Mouse (Mus musculus): ENCODE data around the gene Accs. TPM values are rescaled to one million over a fixed set of nuclear protein-coding genes. Genes with fewer than 3 reads are reported as not detected.

Gene Accs
- polyA plus RNA-seq, 1 experiment, result 4.2 TPM

GRCm38 (mm10) chr2:93880450-93880849 is 30.7 kb upstream of the Accs start:
- Histone ChIP-seq H3K27me3 (ENCODE audit: control insufficient read depth, insufficient read depth, insufficient read length) (no peaks in the 10 kb centered on the region), H3K36me3 (ENCODE audit: control insufficient read depth, insufficient read depth) (no peaks in the 10 kb centered on the region), H3K4me3 (no peak overlapping the region), H3ac (ENCODE audit: control insufficient read depth, insufficient read length) (no peak overlapping the region), H3K4me2 (ENCODE audit: low read depth) (no peak overlapping the region), H3K79me2 (ENCODE audit: control insufficient read depth, insufficient read depth) (no peaks in the 10 kb centered on the region)
- TF ChIP-seq E2F4 (IDR thresholded peaks at IDR 0.05; ENCODE audit: insufficient read depth) (no peak), CEBPB (IDR thresholded peaks at IDR 0.05; ENCODE audit: insufficient read depth, poor library complexity, severe bottlenecking) (no peak), USF1 (IDR thresholded peaks at IDR 0.05; ENCODE audit: low read depth) (no peak), MAX (IDR thresholded peaks at IDR 0.05; ENCODE audit: low read depth) (no peak), TCF12 (IDR thresholded peaks at IDR 0.05; ENCODE audit: insufficient read depth, poor library complexity, severe bottlenecking) (no peak), MYOD1 (IDR thresholded peaks at IDR 0.05; ENCODE audit: control insufficient read depth in 1 of 3, insufficient read length in 2 of 3, low read depth in 2 of 3) (no peak), POLR2A (IDR thresholded peaks at IDR 0.05; ENCODE audit: insufficient read length, low read depth) (no peak), TCF3 (IDR thresholded peaks at IDR 0.05; ENCODE audit: insufficient read length, low read depth) (no peak), MYOG (IDR thresholded peaks at IDR 0.05; ENCODE audit: control insufficient read depth in 1 of 3, insufficient read depth in 1 of 3, insufficient read length in 2 of 3, low read depth in 2 of 3) (no peak), REST (IDR thresholded peaks at IDR 0.05; ENCODE audit: insufficient read depth, insufficient read length) (no peak), POLR2AphosphoS2 (IDR thresholded peaks at IDR 0.05; ENCODE audit: insufficient read length, low read depth) (no peak), SRF (IDR thresholded peaks at IDR 0.05; ENCODE audit: control insufficient read depth, insufficient read length, low read depth) (no peak)

GRCm38 (mm10) chr2:93877005-93877404 is 27.3 kb upstream of the Accs start:
- H3K27me3 ChIP-seq (ENCODE audit: control insufficient read depth, insufficient read depth, insufficient read length), result no peaks in the 10 kb centered on the region
- no peak overlapping the region for H3ac ChIP-seq (ENCODE audit: control insufficient read depth, insufficient read length)
- H3K4me2 ChIP-seq (ENCODE audit: low read depth), result no peak overlapping the region
- H3K79me2 ChIP-seq (ENCODE audit: control insufficient read depth, insufficient read depth), result no peaks in the 10 kb centered on the region
- no peaks in the 10 kb centered on the region for H3K36me3 ChIP-seq (ENCODE audit: control insufficient read depth, insufficient read depth)
- TF ChIP-seq POLR2AphosphoS2 (IDR thresholded peaks at IDR 0.05; ENCODE audit: insufficient read length, low read depth) (no peak), E2F4 (IDR thresholded peaks at IDR 0.05; ENCODE audit: insufficient read depth) (no peak), POLR2A (IDR thresholded peaks at IDR 0.05; ENCODE audit: insufficient read length, low read depth) (no peak), SRF (IDR thresholded peaks at IDR 0.05; ENCODE audit: control insufficient read depth, insufficient read length, low read depth) (no peak), TCF12 (IDR thresholded peaks at IDR 0.05; ENCODE audit: insufficient read depth, poor library complexity, severe bottlenecking) (no peak), USF1 (IDR thresholded peaks at IDR 0.05; ENCODE audit: low read depth) (no peak), REST (IDR thresholded peaks at IDR 0.05; ENCODE audit: insufficient read depth, insufficient read length) (no peak), MYOG (IDR thresholded peaks at IDR 0.05; ENCODE audit: control insufficient read depth in 1 of 3, insufficient read depth in 1 of 3, insufficient read length in 2 of 3, low read depth in 2 of 3) (no peak), MAX (IDR thresholded peaks at IDR 0.05; ENCODE audit: low read depth) (no peak), CEBPB (IDR thresholded peaks at IDR 0.05; ENCODE audit: insufficient read depth, poor library complexity, severe bottlenecking) (no peak), TCF3 (IDR thresholded peaks at IDR 0.05; ENCODE audit: insufficient read length, low read depth) (no peak), MYOD1 (IDR thresholded peaks at IDR 0.05; ENCODE audit: control insufficient read depth in 1 of 3, insufficient read length in 2 of 3, low read depth in 2 of 3) (no peak)
- no peak overlapping the region for H3K4me3 ChIP-seq

- no peaks in the 10 kb centered on the region for H3K79me2 ChIP-seq (ENCODE audit: control insufficient read depth, insufficient read depth)
- H3K4me3 ChIP-seq, result no peak overlapping the region
- no peak overlapping the region for H3K4me2 ChIP-seq (ENCODE audit: low read depth)
- H3ac ChIP-seq (ENCODE audit: control insufficient read depth, insufficient read length), result no peak overlapping the region
- TF ChIP-seq E2F4 (IDR thresholded peaks at IDR 0.05; ENCODE audit: insufficient read depth) (no peak), CEBPB (IDR thresholded peaks at IDR 0.05; ENCODE audit: insufficient read depth, poor library complexity, severe bottlenecking) (no peak), MAX (IDR thresholded peaks at IDR 0.05; ENCODE audit: low read depth) (no peak), REST (IDR thresholded peaks at IDR 0.05; ENCODE audit: insufficient read depth, insufficient read length) (no peak), MYOD1 (IDR thresholded peaks at IDR 0.05; ENCODE audit: control insufficient read depth in 1 of 3, insufficient read length in 2 of 3, low read depth in 2 of 3) (no peak), TCF12 (IDR thresholded peaks at IDR 0.05; ENCODE audit: insufficient read depth, poor library complexity, severe bottlenecking) (no peak), POLR2A (IDR thresholded peaks at IDR 0.05; ENCODE audit: insufficient read length, low read depth) (no peak), TCF3 (IDR thresholded peaks at IDR 0.05; ENCODE audit: insufficient read length, low read depth) (no peak), MYOG (IDR thresholded peaks at IDR 0.05; ENCODE audit: control insufficient read depth in 1 of 3, insufficient read depth in 1 of 3, insufficient read length in 2 of 3, low read depth in 2 of 3) (no peak), POLR2AphosphoS2 (IDR thresholded peaks at IDR 0.05; ENCODE audit: insufficient read length, low read depth) (no peak), SRF (IDR thresholded peaks at IDR 0.05; ENCODE audit: control insufficient read depth, insufficient read length, low read depth) (no peak)
- no peaks in the 10 kb centered on the region for H3K36me3 ChIP-seq (ENCODE audit: control insufficient read depth, insufficient read depth)
- H3K27me3 ChIP-seq (ENCODE audit: control insufficient read depth, insufficient read depth, insufficient read length), result no peaks in the 10 kb centered on the region
These were observed 24.9 kb upstream of the Accs start for GRCm38 (mm10) chr2:93874606-93875005.

GRCm38 (mm10) chr2:93874227-93874514 is 24.4 kb upstream of the Accs start:
- TF ChIP-seq MAX (IDR thresholded peaks at IDR 0.05; ENCODE audit: low read depth) (no peak), MYOG (IDR thresholded peaks at IDR 0.05; ENCODE audit: control insufficient read depth in 1 of 3, insufficient read depth in 1 of 3, insufficient read length in 2 of 3, low read depth in 2 of 3) (no peak), POLR2A (IDR thresholded peaks at IDR 0.05; ENCODE audit: insufficient read length, low read depth) (no peak), POLR2AphosphoS2 (IDR thresholded peaks at IDR 0.05; ENCODE audit: insufficient read length, low read depth) (no peak), SRF (IDR thresholded peaks at IDR 0.05; ENCODE audit: control insufficient read depth, insufficient read length, low read depth) (no peak)
- Histone ChIP-seq H3K79me2 (ENCODE audit: control insufficient read depth, insufficient read depth) (no peaks in the 10 kb centered on the region), H3ac (ENCODE audit: control insufficient read depth, insufficient read length) (no peak overlapping the region), H3K27me3 (ENCODE audit: control insufficient read depth, insufficient read depth, insufficient read length) (no peaks in the 10 kb centered on the region), H3K4me2 (ENCODE audit: low read depth) (peak overlapping the region; percentile 15), H3K36me3 (ENCODE audit: control insufficient read depth, insufficient read depth) (no peaks in the 10 kb centered on the region), H3K4me3 (no peak overlapping the region)

All from myocyte (in vitro differentiated cells).